Mouse (Mus musculus): Measurements from ENCODE around the gene Olfr1537. TPM values are rescaled to one million over a fixed set of nuclear protein-coding genes. Genes with fewer than 3 reads are reported as not detected.

Gene Olfr1537
- not detected for total RNA-seq (2021)
- long read RNA-seq, experiment 1: 0 reads
- long read RNA-seq, experiment 2: 0 reads

DNA sequence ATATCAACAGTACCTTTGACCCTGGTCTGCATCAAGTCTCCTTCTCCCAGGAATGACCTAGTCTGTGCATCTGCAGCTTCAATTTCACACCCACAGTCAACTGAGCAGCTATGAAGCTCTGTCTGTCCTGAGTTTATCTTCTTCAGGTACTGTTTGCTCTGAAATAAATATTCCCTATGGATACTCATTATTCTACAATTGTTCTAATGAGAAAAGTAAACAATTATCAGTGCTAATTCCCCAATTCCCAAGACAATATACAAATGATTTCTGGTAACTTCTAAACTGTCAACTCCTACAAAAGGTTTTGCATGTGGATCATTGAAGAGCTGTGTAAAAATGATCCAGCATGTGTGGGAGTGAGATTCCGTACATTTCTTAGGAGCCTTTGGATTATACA is at the start of gene Olfr1537:
Gene Olfr1537 (minus strand): TSS at position 101 of the 400 bp plus-strand sequence.
- intact Hi-C loops (cut with DNase I; ENCODE audit: low total_unique reads): no loop called here
- no peak for DNase-seq

DNA sequence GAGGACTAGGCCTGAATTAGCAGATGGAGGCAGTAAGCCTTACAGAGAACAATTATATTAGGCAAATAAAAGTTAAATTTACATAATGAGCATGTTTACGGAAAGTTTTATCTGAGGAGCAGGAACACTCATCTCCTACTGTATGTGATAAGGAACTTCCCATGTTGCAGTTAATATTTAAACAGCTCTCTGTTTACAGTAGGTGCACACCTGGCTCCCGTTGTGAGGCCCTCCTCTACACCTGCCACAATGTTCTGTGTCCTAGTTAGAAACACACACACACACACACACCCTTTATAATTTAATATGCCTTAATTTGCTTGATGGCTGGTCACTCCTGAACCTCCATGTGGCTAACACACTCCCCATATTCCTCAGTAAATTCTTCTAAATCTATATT is 37.3 kb upstream of the Olfr1537 start:
- no peak for DNase-seq
- intact Hi-C loops (cut with DNase I; ENCODE audit: low total_unique reads): no loop called here

DNA sequence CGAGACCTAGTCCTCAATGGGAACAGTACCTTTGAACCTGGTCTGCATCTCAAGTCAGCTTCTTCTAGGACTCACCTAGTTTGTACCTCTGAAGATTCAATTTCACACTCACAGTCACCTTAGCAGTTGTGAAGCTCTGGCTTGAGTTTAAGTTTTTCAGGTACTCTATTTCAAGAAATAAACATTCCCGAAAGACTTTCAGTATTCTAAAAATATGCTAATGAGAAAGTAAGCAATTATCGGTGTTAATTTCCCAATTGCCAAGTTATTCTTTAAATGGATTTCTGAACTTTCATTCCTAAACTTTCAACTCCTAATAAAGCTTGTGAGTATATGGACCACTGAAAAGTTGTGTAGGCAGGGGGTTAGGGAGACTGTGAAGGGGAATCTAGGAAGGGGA is 26.9 kb upstream of the Olfr1537 start, which contains the start of gene Olfr945:
Gene Olfr945 (minus strand): TSS at position 101 of the 400 bp plus-strand sequence.
- no peak for DNase-seq
- intact Hi-C loops (cut with DNase I; ENCODE audit: low total_unique reads): no loop called here

DNA sequence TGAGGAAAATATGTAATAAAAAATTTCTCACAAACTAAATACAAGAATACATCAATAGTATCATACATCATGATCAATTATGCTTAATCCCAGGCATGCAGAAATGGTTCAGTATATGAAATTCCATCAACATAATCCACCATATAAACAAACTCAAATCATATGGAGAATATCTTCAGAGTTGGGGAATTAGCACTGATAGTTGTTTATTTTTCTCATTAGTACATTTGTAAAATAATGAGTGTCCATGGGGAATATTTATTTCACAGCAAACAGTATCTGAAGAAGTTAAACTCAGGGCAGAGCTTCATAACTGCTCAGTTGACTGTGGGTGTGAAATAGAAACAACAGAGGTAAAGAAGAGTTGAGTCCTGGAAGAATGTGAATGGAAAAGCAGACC is 48.2 kb downstream of the Olfr1537 start, which contains the start of gene Olfr944:
Gene Olfr944 (plus strand): TSS at position 301 of the 400 bp plus-strand sequence.
- intact Hi-C loops (cut with DNase I; ENCODE audit: low total_unique reads): no loop called here

More for the DNA sequence above, 48.2 kb downstream of the Olfr1537 start, which contains the start of gene Olfr944:
- no peak for DNase-seq

Other genes starting within 250 kb of the Olfr1537 start
- not detected for gene Olfr146, start 226.6 kb downstream of the Olfr1537 start, total RNA-seq (2021)
- gene Olfr937, start 185.0 kb downstream of the Olfr1537 start, total RNA-seq (2021): not detected
- not detected for gene Olfr938, start 171.1 kb downstream of the Olfr1537 start, total RNA-seq (2021)
- gene Olfr27, start 121.9 kb downstream of the Olfr1537 start, total RNA-seq (2021): not detected
- gene Olfr943, start 83.7 kb downstream of the Olfr1537 start, total RNA-seq (2021): not detected
- gene Olfr944, start 48.1 kb downstream of the Olfr1537 start, total RNA-seq (2021): not detected
- gene Olfr945, start 26.8 kb upstream of the Olfr1537 start, total RNA-seq (2021): not detected
- not detected for gene Olfr948, start 76.1 kb upstream of the Olfr1537 start, total RNA-seq (2021)
- gene Olfr951, start 137.4 kb upstream of the Olfr1537 start, total RNA-seq (2021): not detected
- not detected for gene Olfr952, start 177.2 kb upstream of the Olfr1537 start, total RNA-seq (2021)
- gene Olfr954, start 206.7 kb upstream of the Olfr1537 start, total RNA-seq (2021): not detected
- not detected for gene Olfr955, start 221.9 kb upstream of the Olfr1537 start, total RNA-seq (2021)
- not detected for gene Olfr44, start 244.0 kb upstream of the Olfr1537 start, total RNA-seq (2021)

All from gastrocnemius, postnatal 14 days (tissue).